Mouse (Mus musculus) liver, adult 2 months (tissue): ENCODE data around the gene Mcm9. TPM values are rescaled to one million over a fixed set of nuclear protein-coding genes. Genes with fewer than 3 reads are reported as not detected.
A peak's percentile ranks its signal among the peaks of the same experiment; 100 is the strongest.

ENCODE experiments used
- DNase-seq: peaks from one replicate; pipeline ENCODE4 v3.0.0-alpha.2; 2011; ENCODE audit warnings: low read depth, low spot score; ENCODE audit errors: extremely low read depth
- H3K27ac ChIP-seq: fragments of 200-500 bp; replicated peaks from 2 replicates; pipeline ENCODE4 v1.5.1; 2012; ENCODE audit warnings: low read depth, mild to moderate bottlenecking, control low read depth, inconsistent platforms, low read length; ENCODE audit not compliant: insufficient read depth
- H3K27me3 ChIP-seq: fragments of 200-500 bp; 2 replicates; pipeline ENCODE4 v1.6.1; 2012; ENCODE audit warnings: mild to moderate bottlenecking, moderate library complexity, low read length, inconsistent platforms; ENCODE audit not compliant: control insufficient read depth, insufficient read depth
- H3K36me3 ChIP-seq: fragments of 200-500 bp; 2 replicates; pipeline ENCODE4 v1.6.1; 2012; ENCODE audit warnings: low read length, inconsistent platforms; ENCODE audit not compliant: control insufficient read depth, insufficient read depth
- H3K4me1 ChIP-seq: fragments of 200-500 bp; 2 replicates; pipeline ENCODE4 v1.6.1; 2011; ENCODE audit warnings: low read length; ENCODE audit not compliant: control insufficient read depth, insufficient read depth
- H3K4me3 ChIP-seq: fragments of 200-500 bp; 2 replicates; pipeline ENCODE4 v1.5.1; 2011; ENCODE audit warnings: low read depth, mild to moderate bottlenecking, control low read depth, low read length, moderate library complexity; ENCODE audit not compliant: insufficient read depth
- H3K79me2 ChIP-seq: fragments of 200-500 bp; 2 replicates; pipeline ENCODE4 v1.6.1; 2012; ENCODE audit warnings: inconsistent platforms, mild to moderate bottlenecking, low read length, moderate library complexity; ENCODE audit not compliant: control insufficient read depth, insufficient read depth
- H3K9ac ChIP-seq: fragments of 200-500 bp; 2 replicates; pipeline ENCODE4 v1.6.1; 2012; ENCODE audit warnings: low read depth, mild to moderate bottlenecking, control low read depth, inconsistent platforms, low read length
- CTCF ChIP-seq: fragments of 200-500 bp; IDR thresholded peaks from 2 replicates; pipeline ENCODE4 v1.5.1; 2011; ENCODE audit warnings: low read depth, low read length, control low read depth
- POLR2A ChIP-seq: fragments of 200-500 bp; IDR thresholded peaks from 2 replicates; pipeline ENCODE4 v1.6.1; 2011; ENCODE audit warnings: low read length, control low read depth; ENCODE audit not compliant: insufficient read depth; ENCODE audit errors: extremely low read depth
- WGBS: fragments of 180-500 bp; shearing (Covaris S2); methylation state at CpG from one replicate; pipeline ENCODE4 v1.1.7; 2018; 5-methylcytosine and 5-hydroxymethylcytosine counted together
- polyA plus RNA-seq: library from polyadenylated mRNA; depleted of rRNA; stranded (reverse); fragments of >200 nt; gene quantifications from 2 replicates; pipeline ENCODE4 v1.2.3, GENCODE M21; 2012
- total RNA-seq: library from RNA; depleted of rRNA; stranded (reverse); fragments of >200 nt; gene quantifications from 2 replicates; pipeline ENCODE4 v1.2.3, GENCODE M21; 2014

Mcm9 gene
- total and polyA plus RNA-seq, 2 experiments = 1.3 to 4.2 TPM

DNA sequence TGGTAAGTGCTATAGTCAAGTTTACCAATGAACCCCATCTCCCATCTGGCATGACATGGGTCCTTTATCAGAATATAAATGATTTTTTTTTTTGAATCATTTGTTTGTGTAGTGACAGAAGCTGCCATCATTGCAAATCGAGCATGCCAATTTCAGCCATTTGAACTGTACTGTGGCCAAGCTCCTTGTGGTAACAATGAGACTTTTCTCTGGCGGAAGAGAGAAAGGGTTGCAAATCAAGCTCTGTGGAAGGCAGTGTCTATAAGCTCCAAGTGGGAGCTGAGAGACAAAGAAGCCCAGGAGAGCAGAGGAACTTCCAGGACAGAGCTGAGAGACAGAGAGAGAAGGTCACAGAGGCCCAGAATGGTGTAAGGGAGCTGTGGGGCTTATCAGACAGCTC is 64.7 kb downstream of the Mcm9 start:
- 91% methylated on average over 2 of the region's 2 CpGs for WGBS
- Histone ChIP-seq H3K27ac (no peak overlapping the region), H3K36me3 (peaks cover 7% of the 10 kb centered on the region; the same call in 1 of the 2 replicates), H3K27me3 (no peaks in the 10 kb centered on the region), H3K9ac (no peak overlapping the region), H3K79me2 (no peaks in the 10 kb centered on the region), H3K4me3 (no peak overlapping the region), H3K4me1 (no peaks in the 10 kb centered on the region)
- TF ChIP-seq CTCF (no peak), POLR2A (no peak)
- DNase-seq = no peak

- Histone ChIP-seq H3K79me2 (no peaks in the 10 kb centered on the region), H3K27me3 (no peaks in the 10 kb centered on the region), H3K4me3 (no peak overlapping the region), H3K4me1 (no peaks in the 10 kb centered on the region), H3K36me3 (peaks cover 7% of the 10 kb centered on the region; the same call in 1 of the 2 replicates), H3K9ac (no peak overlapping the region), H3K27ac (no peak overlapping the region)
- WGBS = 92% methylated on average over 5 of the region's 5 CpGs
- TF ChIP-seq CTCF (no peak), POLR2A (no peak)
- no peak for DNase-seq
Measured at GRCm38 (mm10) chr10:53562001-53562400, 68.2 kb downstream of the Mcm9 start.

- Histone ChIP-seq H3K9ac (no peak overlapping the region), H3K36me3 (peaks cover 23% of the 10 kb centered on the region), H3K27ac (no peak overlapping the region), H3K79me2 (no peaks in the 10 kb centered on the region), H3K27me3 (no peaks in the 10 kb centered on the region), H3K4me1 (no peaks in the 10 kb centered on the region), H3K4me3 (no peak overlapping the region)
- DNase-seq = no peak
- 93% methylated on average over 7 of the region's 7 CpGs for WGBS
- TF ChIP-seq POLR2A (no peak), CTCF (no peak)
Measured at GRCm38 (mm10) chr10:53537596-53537995, 92.6 kb downstream of the Mcm9 start.

DNA sequence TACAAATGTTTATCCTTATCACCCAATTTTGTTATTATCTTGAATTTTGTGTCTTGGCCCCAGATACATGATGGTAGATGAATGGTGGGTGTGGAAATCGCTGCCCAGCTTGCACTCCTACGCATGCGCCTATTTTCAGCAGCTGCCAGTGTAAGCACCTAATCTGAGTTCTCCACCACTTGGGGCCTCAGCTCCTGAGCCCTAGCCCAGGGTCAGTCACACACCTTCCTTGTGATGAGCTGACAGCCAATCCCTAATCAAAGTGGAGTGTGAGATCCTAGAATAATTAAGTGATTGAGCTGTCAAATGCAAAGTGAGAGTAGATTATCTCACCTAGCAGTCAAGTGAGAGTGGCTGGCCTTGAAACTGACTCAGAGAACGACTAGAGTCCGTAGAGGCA is 97.9 kb downstream of the Mcm9 start:
- Histone ChIP-seq H3K36me3 (peaks cover 7% of the 10 kb centered on the region), H3K4me1 (no peaks in the 10 kb centered on the region), H3K27ac (no peak overlapping the region), H3K27me3 (no peaks in the 10 kb centered on the region), H3K79me2 (no peaks in the 10 kb centered on the region), H3K4me3 (no peak overlapping the region), H3K9ac (no peak overlapping the region)
- no peak for DNase-seq
- TF ChIP-seq POLR2A (no peak), CTCF (no peak)
- 90% methylated on average over 5 of the region's 5 CpGs for WGBS

DNA sequence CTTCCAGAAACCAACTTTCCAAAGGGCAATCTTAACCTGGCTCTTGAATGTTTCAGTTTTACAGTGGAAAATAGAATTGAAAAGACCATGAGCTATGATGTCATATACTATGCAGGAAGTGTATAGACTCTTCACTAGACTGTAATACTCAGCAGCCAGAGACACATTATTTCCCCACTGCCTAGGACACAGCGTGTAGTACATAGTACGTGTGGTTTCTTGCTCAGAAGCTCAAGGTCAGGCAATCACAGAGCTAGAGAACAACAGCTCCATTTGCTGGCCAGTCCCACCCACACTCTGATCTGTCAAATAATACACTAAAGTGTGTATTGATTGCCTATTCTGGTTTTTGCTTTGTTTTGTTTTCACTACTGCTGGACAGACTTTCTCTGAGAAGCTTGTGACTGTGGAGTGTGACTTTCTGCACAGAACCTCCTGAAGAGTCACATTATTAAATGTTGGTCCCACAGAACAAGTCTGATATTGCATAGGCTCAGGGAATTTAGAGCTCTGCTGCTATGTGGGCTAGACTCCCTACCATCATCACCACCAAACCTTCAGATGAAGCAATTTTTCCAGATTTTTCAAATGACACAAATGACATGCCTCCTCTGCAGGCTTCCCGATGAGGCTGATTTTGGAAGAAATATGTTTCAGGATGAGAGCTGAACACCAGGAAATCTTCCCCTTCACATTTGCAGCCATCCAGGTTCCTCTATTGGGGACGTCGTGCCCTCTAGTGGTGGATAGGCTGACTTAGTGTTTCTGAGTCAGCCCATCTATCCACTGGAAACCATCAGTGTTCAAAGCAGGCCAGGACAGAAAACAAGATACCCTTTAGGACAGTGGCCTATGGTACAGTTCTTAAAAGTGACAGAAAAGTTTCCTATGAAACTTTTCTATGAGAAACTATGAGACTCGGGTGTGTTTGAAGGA is 102.1 kb downstream of the Mcm9 start:
- Histone ChIP-seq H3K4me1 (no peaks in the 10 kb centered on the region), H3K79me2 (no peaks in the 10 kb centered on the region), H3K36me3 (no peaks in the 10 kb centered on the region), H3K9ac (no peak overlapping the region), H3K27ac (no peak overlapping the region), H3K4me3 (no peak overlapping the region), H3K27me3 (no peaks in the 10 kb centered on the region)
- DNase-seq = peak; percentile 19
- 14% methylated on average over 6 of the region's 6 CpGs for WGBS
- peak; percentile 62; the same call in 1 of the 2 replicates for TF ChIP-seq CTCF
- TF ChIP-seq POLR2A = no peak

DNA sequence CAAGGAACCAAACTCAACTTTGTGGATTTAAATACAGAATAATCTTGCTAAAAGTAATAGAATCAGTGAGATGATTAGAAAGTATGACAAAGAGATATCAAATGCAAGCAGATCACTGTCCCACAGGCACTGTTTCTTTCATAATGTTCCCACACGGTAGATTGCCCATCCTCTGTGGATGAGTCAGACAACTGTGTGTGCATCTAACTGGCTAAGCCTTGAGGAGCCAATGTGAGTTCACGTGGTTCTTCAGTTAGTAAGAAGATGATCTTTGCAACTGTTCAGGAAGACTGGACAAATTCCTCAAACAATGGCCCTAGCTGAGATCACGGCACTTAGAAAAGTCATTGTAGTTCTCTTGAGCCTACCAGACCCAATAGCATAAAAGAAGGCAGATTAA is 102.9 kb downstream of the Mcm9 start:
- no peak overlapping the region for H3K27ac ChIP-seq
- no peak for TF ChIP-seq POLR2A
- no peak for TF ChIP-seq CTCF
- 80% methylated on average over 3 of the region's 3 CpGs for WGBS

More for the DNA sequence above, 102.9 kb downstream of the Mcm9 start:
- H3K36me3 ChIP-seq = no peaks in the 10 kb centered on the region
- no peaks in the 10 kb centered on the region for H3K27me3 ChIP-seq
- H3K79me2 ChIP-seq = no peaks in the 10 kb centered on the region
- DNase-seq = no peak
- no peak overlapping the region for H3K9ac ChIP-seq
- no peaks in the 10 kb centered on the region for H3K4me1 ChIP-seq
- H3K4me3 ChIP-seq = no peak overlapping the region
